Mouse (Mus musculus) kidney, embryonic 14.5 days (tissue): ENCODE results near the gene Npw. TPM values are rescaled to one million over a fixed set of nuclear protein-coding genes. Genes with fewer than 3 reads are reported as not detected.
A peak's percentile ranks its signal among the peaks of the same experiment; 100 is the strongest.

ENCODE experiments used
- ATAC-seq: fragments of 200-750 bp; cut with Nextera tagmentation; 2 replicates; pipeline ENCODE4 v1.8.0; 2017; ENCODE audit warnings: moderate number of reproducible peaks, mild to moderate bottlenecking, moderate TSS enrichment, moderate library complexity; ENCODE audit not compliant: low FRiP score, low TSS enrichment
- H3K27ac ChIP-seq: fragments of 300-500 bp; sonication (generic); 2 replicates; pipeline ENCODE4 v1.5.1; 2014; ENCODE audit warnings: low read depth, mild to moderate bottlenecking, low read length, moderate library complexity, mixed read lengths
- H3K27me3 ChIP-seq: fragments of 300-500 bp; sonication (generic); 2 replicates; pipeline ENCODE4 v1.6.1; 2014; ENCODE audit warnings: mild to moderate bottlenecking, low read length; ENCODE audit not compliant: control insufficient read depth, insufficient read depth
- H3K36me3 ChIP-seq: fragments of 300-500 bp; sonication (generic); 2 replicates; pipeline ENCODE4 v1.6.1; 2014; ENCODE audit warnings: low read length, mixed read lengths; ENCODE audit not compliant: control insufficient read depth, insufficient read depth
- H3K4me1 ChIP-seq: fragments of 300-500 bp; sonication (generic); 2 replicates; pipeline ENCODE4 v1.6.1; 2014; ENCODE audit warnings: low read length, mixed read lengths; ENCODE audit not compliant: control insufficient read depth, insufficient read depth
- H3K4me2 ChIP-seq: fragments of 300-500 bp; sonication (generic); replicated peaks from 2 replicates; pipeline ENCODE4 v1.6.1; 2014; ENCODE audit warnings: low read depth, mild to moderate bottlenecking, low read length
- H3K4me3 ChIP-seq: fragments of 300-500 bp; sonication (generic); 2 replicates; pipeline ENCODE4 v1.5.1; 2014; ENCODE audit warnings: mild to moderate bottlenecking, low read length
- H3K9ac ChIP-seq: fragments of 300-500 bp; sonication (generic); 2 replicates; pipeline ENCODE4 v1.6.1; 2014; ENCODE audit warnings: low read depth, mild to moderate bottlenecking, low read length, moderate library complexity
- H3K9me3 ChIP-seq: fragments of 300-500 bp; sonication (generic); 2 replicates; pipeline ENCODE4 v1.6.1; 2016; ENCODE audit warnings: low read length; ENCODE audit not compliant: control insufficient read depth
- WGBS: fragments of 180-500 bp; shearing (Covaris S2); extraction: QIAGEN DNeasy Blood & Tissue Kit; methylation state at CpG from one replicate; pipeline ENCODE4 v1.1.7; 2014; 5-methylcytosine and 5-hydroxymethylcytosine counted together
- polyA plus RNA-seq: library from polyadenylated mRNA; unstranded; fragments of >200 nt; fragmentation: Nextera tagmentation; extraction: Ambion mirVana; gene quantifications from 2 replicates; pipeline ENCODE4 v1.2.1, GENCODE M21; 2014

Gene Npw
- polyA plus RNA-seq, result 0.66 TPM in 1 of 2 replicates, not detected in the other

DNA sequence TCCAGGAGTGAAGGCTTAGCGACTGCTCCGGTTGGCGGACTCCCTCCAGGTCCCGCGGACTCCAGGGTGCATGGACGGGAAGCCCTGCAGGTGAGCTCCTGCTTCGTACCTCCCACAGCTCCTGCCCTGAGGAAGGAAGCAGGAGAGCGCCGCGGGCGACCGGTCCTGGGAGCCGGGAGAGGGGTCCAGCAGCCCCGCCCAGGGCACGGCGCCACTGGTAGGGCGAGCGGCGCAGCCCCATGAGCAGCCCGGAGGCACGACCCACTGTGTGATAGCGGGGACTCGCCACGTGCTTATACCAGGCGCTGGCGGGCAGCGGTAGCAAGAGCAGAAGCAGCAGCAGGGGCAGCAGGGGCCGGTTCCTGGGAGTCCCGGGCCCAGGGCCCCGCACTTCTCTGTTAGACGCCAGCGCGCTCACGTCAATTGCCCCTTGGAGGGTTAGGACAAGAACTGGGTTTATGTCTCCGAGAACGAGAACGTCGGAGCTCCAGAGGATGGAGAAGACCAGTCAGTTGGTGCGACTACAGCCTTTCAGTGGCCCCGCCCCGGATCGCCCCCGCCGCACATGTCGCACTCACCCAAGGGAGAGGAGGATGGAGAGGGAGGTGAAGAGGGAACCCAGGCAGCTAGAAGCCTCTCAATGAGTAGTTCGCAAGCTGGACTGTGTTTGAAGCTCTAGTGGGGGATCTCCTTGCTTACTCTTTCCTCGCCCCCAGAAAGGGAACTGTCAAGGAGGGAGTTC lies at the start of gene Npw:
TSS of gene Npw (minus strand) at position 441 of the 742 bp plus-strand sequence.
- ATAC-seq, result peak; percentile 29
- H3K9ac ChIP-seq, result peak within 1 kb of the TSS; percentile 57
- no peaks in the 10 kb centered on the region for H3K4me1 ChIP-seq
- H3K4me2 ChIP-seq, result peak within 1 kb of the TSS; percentile 77
- H3K27ac ChIP-seq, result no peak within 1 kb of the TSS
- 1% methylated on average over 47 of the region's 47 CpGs for WGBS
- peaks cover 30% of the 10 kb centered on the region for H3K27me3 ChIP-seq
- H3K9me3 ChIP-seq, result no peaks in the 10 kb centered on the region
- H3K4me3 ChIP-seq, result peak within 1 kb of the TSS; percentile 48
- H3K36me3 ChIP-seq, result no peaks in the 10 kb centered on the region

DNA sequence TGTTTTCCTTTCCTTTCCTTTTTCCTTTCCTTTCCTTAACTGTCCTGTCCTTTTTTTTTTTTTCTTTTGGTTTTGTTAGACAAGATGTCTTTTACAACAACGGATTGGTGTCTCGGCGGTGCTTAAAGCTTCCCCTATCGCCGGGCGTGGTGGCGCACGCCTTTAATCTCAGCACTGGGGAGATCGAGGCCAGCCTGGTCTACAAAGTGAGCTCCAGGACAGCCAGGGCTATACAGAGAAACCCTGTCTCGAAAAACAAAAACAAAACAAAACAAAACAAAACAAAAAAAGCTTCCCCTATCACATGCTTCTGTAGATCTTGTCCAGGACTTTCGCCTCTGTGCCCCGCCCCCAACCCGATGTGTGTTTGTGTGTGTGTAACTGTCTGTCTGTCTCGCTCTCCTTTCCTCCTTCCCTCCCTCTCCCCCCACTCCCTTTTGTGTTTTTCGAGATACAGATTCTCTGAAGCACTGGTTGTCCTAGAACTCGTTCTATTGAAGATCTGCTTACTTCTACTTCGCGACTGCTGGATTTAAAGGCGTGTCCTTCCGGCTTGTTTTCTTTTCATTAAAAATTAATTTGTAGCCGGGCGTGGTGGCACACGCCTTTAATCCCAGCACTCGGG lies 49.7 kb upstream of the Npw start:
- Histone ChIP-seq H3K27me3 (no peaks in the 10 kb centered on the region), H3K4me3 (peak overlapping the region; percentile 68), H3K36me3 (peaks cover 22% of the 10 kb centered on the region), H3K9ac (peak overlapping the region; percentile 70), H3K4me1 (peaks cover 9% of the 10 kb centered on the region; the same call in 1 of the 2 replicates), H3K9me3 (no peaks in the 10 kb centered on the region), H3K27ac (peak overlapping the region; percentile 0), H3K4me2 (peak overlapping the region; percentile 75)
- 5% methylated on average over 24 of the region's 24 CpGs for WGBS
- 0 out of 2 replicates have a peak, but pooled peaks have one; percentile 36 for ATAC-seq

DNA sequence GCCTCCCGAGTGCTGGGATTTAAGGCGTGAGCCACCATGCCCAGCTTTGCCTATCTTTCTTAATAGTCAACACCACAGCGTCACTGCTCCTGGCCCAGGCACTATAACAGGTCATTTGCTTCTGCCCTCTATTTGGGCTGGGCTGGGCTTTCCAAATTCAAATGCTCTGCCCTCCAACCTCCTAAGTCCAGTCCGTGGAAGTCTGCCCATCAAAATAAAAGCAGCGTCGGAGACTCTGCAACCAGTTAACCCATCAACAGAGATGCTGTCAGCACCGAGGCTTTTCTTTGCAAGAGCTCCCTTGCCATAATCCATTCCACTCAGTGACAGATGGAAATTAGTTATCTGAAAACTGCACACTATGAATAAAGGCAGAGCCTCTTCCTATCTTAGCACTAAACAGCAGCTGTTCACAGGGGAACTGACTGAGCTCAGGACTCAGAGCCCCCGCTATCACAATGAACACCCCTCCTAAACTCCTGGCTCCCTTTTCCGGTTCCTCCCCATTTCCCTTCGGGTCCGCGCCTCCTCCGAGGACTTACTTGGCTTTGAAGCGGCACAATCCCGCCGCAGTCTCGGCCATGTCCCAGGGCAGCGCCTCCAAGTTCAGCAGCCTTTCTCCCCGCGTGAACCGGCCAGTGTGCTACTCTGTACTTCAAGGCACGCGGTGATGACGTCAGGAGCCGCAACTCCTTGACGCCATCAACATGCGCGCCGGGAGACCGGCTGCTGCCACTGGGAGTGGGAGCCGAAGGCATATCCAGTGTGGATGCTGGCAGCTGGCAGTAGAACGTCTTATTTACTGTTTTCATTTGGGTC lies 48.9 kb upstream of the Npw start, which contains the start of gene Tbl3:
TSS of gene Tbl3 (minus strand) at position 679 of the 819 bp plus-strand sequence.
- H3K9ac ChIP-seq, result peak within 1 kb of the TSS; percentile 70
- no peaks in the 10 kb centered on the region for H3K27me3 ChIP-seq
- H3K9me3 ChIP-seq, result no peaks in the 10 kb centered on the region
- peaks cover 9% of the 10 kb centered on the region; the same call in 1 of the 2 replicates for H3K4me1 ChIP-seq
- H3K4me3 ChIP-seq, result peak within 1 kb of the TSS; percentile 68
- H3K4me2 ChIP-seq, result peak within 1 kb of the TSS; percentile 75
- peak; percentile 81 for ATAC-seq
- WGBS, result 4% methylated on average over 32 of the region's 32 CpGs
- peaks cover 29% of the 10 kb centered on the region for H3K36me3 ChIP-seq
- H3K27ac ChIP-seq, result peak within 1 kb of the TSS; percentile 80

DNA sequence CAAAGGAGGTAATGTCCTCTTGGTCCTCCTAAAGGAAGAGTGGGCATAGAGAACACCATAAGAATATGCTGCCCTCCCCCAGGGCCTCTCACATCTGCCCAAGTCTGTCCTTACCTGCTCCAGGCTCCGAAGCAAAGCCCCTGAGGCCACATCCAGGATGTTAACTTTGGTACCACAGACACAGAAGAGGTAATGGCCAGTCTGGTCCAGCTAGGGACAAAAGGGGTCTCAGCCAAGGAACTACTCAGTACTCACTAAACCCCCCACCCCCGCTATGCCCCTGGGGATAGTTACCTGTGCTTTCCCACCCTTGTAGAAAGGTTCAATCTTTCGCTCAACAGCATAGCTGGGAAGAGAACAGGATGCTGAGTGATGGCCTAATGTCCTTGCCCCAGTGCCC lies 47.6 kb upstream of the Npw start:
- WGBS, result 91% methylated on average over 3 of the region's 3 CpGs
- Histone ChIP-seq H3K4me2 (no peak overlapping the region), H3K4me1 (peaks cover 9% of the 10 kb centered on the region; the same call in 1 of the 2 replicates), H3K36me3 (peaks cover 43% of the 10 kb centered on the region), H3K27me3 (no peaks in the 10 kb centered on the region), H3K9me3 (no peaks in the 10 kb centered on the region), H3K27ac (no peak overlapping the region), H3K4me3 (no peak overlapping the region), H3K9ac (no peak overlapping the region; the same call in 1 of the 2 replicates)
- no peak for ATAC-seq

DNA sequence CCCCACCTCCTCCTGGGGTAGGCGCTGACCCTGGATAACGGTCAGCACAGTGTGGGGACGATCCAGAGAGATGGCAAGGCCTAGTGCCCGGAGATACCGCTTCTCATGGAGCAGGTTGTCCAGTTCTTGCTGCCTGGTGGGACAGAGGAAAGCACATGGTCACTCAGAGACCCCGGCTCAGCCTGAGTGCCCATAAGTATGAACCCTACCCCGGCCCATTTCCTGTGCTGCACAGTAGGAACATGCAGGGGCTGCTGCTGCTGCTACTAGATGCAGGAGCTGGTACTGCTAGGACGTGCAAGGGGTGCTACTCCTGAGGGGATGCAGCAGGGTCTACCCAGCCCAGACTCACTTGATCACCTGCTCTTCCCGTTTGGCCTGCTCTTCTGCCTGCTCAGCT lies 43.0 kb upstream of the Npw start:
- Histone ChIP-seq H3K4me3 (no peak overlapping the region), H3K27ac (no peak overlapping the region), H3K27me3 (no peaks in the 10 kb centered on the region), H3K9me3 (no peaks in the 10 kb centered on the region), H3K36me3 (peaks cover 59% of the 10 kb centered on the region), H3K4me1 (peaks cover 10% of the 10 kb centered on the region; the same call in 1 of the 2 replicates), H3K4me2 (no peak overlapping the region), H3K9ac (no peak overlapping the region)
- ATAC-seq, result no peak
- WGBS, result 89% methylated on average over 9 of the region's 9 CpGs

DNA sequence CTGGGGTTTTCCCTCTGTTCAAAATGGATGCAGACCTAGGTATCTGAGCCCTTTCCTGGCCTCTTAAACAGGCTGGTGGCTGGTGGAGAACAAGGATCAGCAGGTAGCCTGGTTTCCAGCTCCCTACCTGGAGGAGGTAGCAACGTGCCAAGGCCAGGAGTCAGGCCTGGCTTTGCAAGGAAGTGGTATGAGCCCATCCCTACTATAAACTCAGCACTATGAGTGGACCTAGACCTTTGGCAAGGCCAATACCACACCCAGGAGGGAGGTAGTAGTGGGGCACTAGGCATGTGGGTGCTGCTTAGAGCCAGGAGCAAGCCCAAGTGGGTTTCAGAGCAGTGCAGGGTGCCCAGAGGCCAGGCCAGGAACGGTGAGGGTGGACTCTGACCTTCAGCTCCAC lies 41.2 kb upstream of the Npw start:
- Histone ChIP-seq H3K36me3 (peaks cover 51% of the 10 kb centered on the region), H3K9ac (no peak overlapping the region), H3K9me3 (no peaks in the 10 kb centered on the region), H3K27ac (no peak overlapping the region), H3K4me1 (peaks cover 11% of the 10 kb centered on the region), H3K4me2 (no peak overlapping the region), H3K27me3 (no peaks in the 10 kb centered on the region), H3K4me3 (no peak overlapping the region)
- 76% methylated on average over 2 of the region's 2 CpGs for WGBS
- ATAC-seq, result no peak

DNA sequence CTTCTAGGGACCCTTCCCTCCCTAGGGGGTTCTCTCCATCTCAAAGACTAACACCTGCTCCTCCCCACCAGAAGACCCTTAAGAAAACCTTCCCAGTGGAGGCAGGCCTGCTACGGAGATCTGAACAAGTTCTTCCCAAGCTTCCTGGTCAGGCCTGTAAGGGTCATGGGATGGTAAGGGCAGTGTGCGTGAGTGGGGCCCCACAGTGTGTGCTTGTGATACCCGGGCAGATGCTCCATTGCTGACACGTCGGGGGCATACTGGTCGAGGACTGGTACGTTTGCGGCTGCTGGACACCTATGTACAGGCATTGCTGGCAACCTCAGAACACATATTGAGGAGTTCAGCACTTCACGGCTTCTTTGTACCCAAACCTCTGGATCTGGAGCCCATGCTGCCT lies 40.5 kb upstream of the Npw start:
- peaks cover 43% of the 10 kb centered on the region for H3K36me3 ChIP-seq
- H3K27ac ChIP-seq, result no peak overlapping the region
- ATAC-seq, result no peak

DNA sequence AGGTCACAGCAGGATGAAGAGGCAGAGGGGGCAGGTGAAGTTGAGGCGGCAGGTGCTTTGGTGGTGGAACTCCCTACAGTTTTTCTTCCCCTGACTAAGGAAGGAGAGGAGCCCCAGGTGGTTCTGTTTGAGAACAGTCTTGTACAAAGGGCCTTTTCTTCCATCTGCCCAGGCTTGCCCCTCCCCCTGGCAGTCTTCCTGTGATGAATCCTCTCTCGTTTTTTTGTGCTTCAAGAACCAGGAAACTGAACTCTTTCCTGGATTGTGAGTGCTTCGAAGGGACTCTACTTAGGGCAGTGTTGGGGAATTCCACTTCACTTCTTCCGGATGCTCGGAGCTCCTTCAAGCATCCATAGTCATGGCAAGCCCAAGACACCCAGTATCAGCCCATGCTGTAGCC lies 39.7 kb upstream of the Npw start:
- ATAC-seq, result no peak
- Histone ChIP-seq H3K9me3 (no peaks in the 10 kb centered on the region), H3K4me1 (peaks cover 11% of the 10 kb centered on the region), H3K27ac (no peak overlapping the region), H3K4me3 (no peak overlapping the region), H3K9ac (0 out of 2 replicates have a peak overlapping the region, but pooled peaks have one; percentile 12), H3K4me2 (no peak overlapping the region; the same call in 1 of the 2 replicates), H3K36me3 (peaks cover 42% of the 10 kb centered on the region), H3K27me3 (no peaks in the 10 kb centered on the region)
- 23% methylated on average over 5 of the region's 5 CpGs for WGBS

More for the DNA sequence above, 40.5 kb upstream of the Npw start:
- H3K4me1 ChIP-seq, result peaks cover 11% of the 10 kb centered on the region
- no peak overlapping the region for H3K4me3 ChIP-seq
- H3K4me2 ChIP-seq, result no peak overlapping the region
- H3K27me3 ChIP-seq, result no peaks in the 10 kb centered on the region
- H3K9me3 ChIP-seq, result no peaks in the 10 kb centered on the region
- 71% methylated on average over 9 of the region's 9 CpGs for WGBS
- H3K9ac ChIP-seq, result 0 out of 2 replicates have a peak overlapping the region, but pooled peaks have one; percentile 12
